Mouse (Mus musculus) lung, postnatal 0 days (tissue): ENCODE measurements around the gene Pax4.

Experiments
- CTCF ChIP-seq: IDR thresholded peaks from 2 replicates; pipeline ENCODE4 v1.5.1; 2016; ENCODE audit warnings: antibody characterized with exemption, mild to moderate bottlenecking
- EP300 ChIP-seq: IDR thresholded peaks from 2 replicates; pipeline ENCODE4 v1.6.1; 2016; ENCODE audit warnings: antibody characterized with exemption, mild to moderate bottlenecking, control low read depth

DNA sequence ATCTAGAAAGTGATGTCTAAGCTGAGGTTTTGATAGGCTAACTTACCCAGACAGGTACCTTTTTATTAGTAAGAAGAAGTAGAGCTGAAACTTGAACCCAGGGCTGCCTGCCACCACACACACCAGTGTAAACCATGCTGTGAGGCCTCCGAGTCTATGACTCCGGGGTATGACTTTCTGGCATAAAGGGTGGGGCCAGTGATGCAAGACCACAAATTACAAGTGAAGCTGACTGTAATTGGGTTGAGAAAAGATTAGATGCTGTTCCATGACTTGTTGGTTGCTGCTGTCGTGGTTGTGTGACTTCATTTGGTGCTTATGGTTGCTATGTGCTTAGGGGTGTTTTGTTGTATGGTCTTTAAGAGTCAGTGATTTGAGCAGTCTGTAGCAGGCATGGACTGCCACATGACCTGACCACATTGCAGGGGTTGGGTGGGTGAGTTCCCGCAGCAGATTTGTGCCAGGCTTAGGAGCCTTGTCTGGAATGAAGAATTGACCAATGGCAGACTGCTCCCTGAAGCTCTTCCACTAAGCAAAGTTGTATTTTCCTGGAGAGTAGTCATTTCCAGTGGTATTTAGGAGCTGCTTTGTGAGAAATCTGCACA, 33.7 kb upstream of the Pax4 start:
- TF ChIP-seq CTCF (no peak), EP300 (no peak)
